Mouse (Mus musculus): ENCODE results near the gene Macrod1.
"Not testable (repeated sequence)": the region's sequence is repeated elsewhere in the genome, so short reads cannot be mapped to it uniquely, and the experiment has no call there.

Gene Macrod1

GRCm38 (mm10) chr19:7057126-7057721 lies 614 bp downstream of the Macrod1 start:
- no peak for DNase-seq (ENCODE audit: low spot score)

DNA sequence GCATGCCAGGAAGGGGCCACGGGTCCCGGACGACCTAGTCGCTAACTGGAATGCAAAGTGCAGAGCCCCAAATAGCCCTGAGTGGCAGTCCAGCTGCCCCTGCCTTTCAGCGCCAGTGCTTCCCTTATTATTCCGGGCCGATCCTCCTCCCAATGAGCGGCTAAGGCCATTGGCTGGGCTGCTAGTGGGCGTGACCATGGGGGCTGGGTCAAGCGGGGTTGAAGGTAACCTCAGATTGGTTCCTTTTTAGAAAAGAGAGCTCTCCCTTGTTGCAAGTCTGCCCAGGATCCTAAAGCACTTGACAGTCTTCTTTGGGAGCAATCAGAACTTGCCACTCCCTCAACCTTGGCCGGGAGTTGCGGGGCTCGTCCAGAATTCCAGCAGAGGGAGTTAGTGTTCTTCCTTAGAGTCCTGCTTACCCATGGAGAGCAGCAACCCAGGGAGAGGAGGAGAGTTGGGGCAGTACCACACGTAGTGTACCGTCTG lies 1.2 kb downstream of the Macrod1 start:
- DNase-seq (ENCODE audit: low spot score): peak; percentile 89

GRCm38 (mm10) chr19:7058541-7058940 lies 1.9 kb downstream of the Macrod1 start:
- no peak for DNase-seq (ENCODE audit: low spot score)

- DNase-seq (ENCODE audit: low spot score): no peak
Measured at GRCm38 (mm10) chr19:7062110-7062509, 5.5 kb downstream of the Macrod1 start.

DNA sequence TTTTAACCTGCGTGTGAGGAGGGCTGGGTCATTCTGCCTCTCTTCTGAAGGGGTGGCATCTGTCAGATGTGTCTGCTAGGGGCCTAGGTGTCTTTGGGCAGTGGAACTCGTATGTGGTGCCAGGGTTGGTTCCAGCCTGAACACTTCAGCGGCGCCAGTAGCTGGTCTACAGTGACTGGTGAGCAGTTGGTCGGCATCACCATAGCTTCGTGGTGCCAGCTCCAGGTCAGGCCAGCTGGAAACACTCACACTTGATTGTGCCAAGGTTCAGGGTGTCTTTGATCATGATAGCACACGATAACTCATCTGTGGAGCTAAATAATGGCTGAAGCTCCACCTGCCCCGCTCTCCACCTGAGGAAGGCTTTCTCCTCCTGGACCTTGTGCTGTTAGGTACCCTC lies 6.3 kb downstream of the Macrod1 start:
- DNase-seq (ENCODE audit: low spot score): no peak

- peak; percentile 96 for DNase-seq (ENCODE audit: low spot score)
Measured at GRCm38 (mm10) chr19:7064571-7064970, 8.0 kb downstream of the Macrod1 start.

GRCm38 (mm10) chr19:7066034-7066827 lies 9.6 kb downstream of the Macrod1 start:
- DNase-seq (ENCODE audit: low spot score): peak; percentile 69

GRCm38 (mm10) chr19:7066828-7067342 lies 10.3 kb downstream of the Macrod1 start:
- no peak for DNase-seq (ENCODE audit: low spot score)

DNA sequence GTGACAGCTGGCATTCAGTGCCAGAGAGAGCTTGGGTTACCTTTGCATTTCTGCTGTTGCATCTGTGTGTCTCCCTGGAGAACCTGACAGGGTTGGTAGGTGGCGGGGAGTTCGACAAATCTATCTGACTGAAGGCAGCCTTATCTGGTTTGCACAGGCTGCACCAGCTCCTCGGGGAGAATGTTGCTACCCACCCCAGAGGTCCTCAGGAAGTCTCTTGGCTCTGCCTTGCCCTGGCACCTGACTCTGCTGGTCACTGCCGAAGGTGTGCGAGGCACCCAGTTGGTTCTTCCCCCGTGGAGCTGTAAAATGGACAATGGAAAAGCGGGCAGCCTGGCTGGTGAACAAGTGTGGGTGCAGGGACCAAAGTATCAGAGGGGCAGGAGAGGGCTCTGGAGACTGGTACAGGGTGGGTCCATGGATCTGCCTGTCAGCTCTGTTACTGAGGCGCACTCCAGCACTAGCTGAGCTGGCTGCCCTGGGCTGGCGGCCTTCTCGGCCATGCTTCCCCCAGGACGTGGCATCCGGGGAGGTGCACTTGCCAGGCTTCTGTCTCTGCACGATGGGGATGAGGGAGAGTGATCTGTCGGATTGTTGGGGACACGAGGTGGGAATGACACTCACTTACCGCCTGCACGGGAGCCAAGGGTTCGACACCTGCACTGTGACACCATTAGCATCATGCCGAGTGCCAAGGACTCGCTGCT lies 10.9 kb downstream of the Macrod1 start:
- no peak for DNase-seq (ENCODE audit: low spot score)

- peak; percentile 92 for DNase-seq (ENCODE audit: low spot score)
Measured at GRCm38 (mm10) chr19:7068136-7068535, 11.5 kb downstream of the Macrod1 start.

GRCm38 (mm10) chr19:7068661-7069531 lies 12.3 kb downstream of the Macrod1 start:
- DNase-seq (ENCODE audit: low spot score): peak; percentile 53

- peak; percentile 82 for DNase-seq (ENCODE audit: low spot score)
Measured at GRCm38 (mm10) chr19:7069781-7070763, 13.5 kb downstream of the Macrod1 start.

DNA sequence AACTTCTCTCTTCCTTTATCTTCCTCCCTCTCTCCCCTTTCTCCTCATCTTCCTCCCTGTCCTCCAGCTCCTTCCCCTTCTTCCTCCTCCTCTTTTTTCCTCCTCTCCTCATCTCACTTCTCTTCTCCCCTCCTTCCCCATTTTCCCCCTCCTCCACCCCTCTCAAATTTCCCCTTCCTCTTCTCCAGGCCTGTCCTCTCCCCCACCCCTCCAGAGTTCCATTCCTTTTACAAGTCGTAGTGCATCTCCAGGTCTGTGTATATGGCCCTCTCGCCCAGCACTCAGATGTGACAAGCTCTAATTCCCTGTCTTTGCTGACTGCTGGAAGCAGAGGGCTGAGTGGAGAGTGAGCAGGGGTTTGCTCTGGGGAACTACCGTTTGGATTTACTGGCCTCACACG lies 14.2 kb downstream of the Macrod1 start:
- no peak for DNase-seq (ENCODE audit: low spot score)

DNA sequence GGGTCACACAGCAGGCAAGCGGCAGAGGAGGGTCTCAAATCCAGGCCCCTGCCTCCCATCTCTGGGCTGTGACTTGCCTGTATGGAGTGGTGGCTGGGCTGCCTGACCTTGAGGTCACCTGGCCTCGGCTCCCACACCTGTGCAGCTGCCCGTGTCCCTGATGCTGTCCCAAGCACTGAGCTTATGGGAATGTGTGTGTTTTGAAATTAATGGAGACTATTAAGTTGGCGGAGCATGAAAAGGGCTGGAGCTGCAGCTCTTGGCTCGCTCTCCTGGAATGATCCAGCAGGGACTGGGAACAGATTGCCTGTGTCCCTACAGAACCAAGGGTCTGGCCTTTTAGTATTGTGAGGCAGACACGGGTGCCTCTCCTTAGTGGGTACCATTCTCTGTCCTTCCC lies 15.6 kb downstream of the Macrod1 start:
- no peak for DNase-seq (ENCODE audit: low spot score)

GRCm38 (mm10) chr19:7073997-7074781 lies 17.6 kb downstream of the Macrod1 start:
- peak; percentile 63 for DNase-seq (ENCODE audit: low spot score)

- not testable (repeated sequence) for DNase-seq (ENCODE audit: low spot score)
Measured at GRCm38 (mm10) chr19:7075336-7075735, 18.7 kb downstream of the Macrod1 start.

DNA sequence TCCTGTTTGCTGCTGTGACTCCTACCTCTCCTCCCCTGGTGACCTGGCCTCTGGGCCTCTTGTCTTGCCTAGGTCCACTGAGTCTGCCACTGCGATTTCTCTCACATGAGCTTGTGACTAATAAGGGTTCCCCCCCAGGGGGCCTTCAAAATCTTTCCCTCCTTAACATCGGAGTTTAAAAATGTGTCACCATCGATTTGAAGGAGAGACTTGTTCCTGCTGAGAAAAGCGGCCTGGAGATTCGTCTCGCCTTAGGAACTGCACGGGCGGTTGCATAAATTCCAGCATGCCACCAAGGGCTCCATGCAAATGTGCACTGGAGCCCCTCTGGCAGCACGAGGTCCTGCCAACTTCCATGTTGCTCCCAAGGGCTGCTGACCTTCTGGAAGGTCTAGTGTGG lies 21.1 kb downstream of the Macrod1 start:
- no peak for DNase-seq (ENCODE audit: low spot score)

- no peak for DNase-seq (ENCODE audit: low spot score)
Measured at GRCm38 (mm10) chr19:7078271-7078670, 21.7 kb downstream of the Macrod1 start.

DNA sequence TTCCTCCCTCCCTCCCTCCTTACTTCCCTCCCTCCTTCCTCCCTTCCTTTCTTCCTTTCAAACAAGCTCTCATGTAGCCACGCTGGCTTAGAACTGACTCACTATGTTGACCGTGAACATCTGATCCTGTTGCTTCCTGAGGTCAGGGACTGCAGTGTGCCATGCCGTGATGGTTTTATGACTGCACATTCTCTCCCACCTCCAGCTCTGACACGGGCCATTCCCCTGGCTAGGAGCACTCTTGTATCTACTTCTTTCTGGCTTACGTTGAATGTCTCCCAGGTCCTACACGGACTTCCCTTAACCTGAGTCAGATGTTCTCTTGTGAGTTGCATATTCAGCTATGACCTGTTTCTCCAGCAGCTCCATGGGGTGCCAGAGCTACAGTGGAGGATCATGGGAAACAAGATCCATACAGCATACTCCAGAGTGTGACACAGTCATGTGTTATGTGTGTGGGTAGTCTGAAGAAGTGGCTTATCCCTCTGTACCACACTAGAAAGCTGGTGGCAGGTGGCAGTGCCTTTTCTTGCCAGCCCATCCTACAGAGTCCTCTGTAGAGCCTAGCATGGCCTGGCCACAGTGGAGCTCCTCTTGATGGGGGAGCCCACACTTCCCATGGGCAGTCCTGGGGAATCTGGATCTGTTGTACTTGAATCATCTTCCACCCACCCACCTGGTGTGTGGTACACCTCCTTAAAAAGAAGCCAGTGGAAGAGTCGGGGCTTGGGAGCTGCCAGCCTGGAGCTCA lies 25.1 kb downstream of the Macrod1 start:
- no peak for DNase-seq (ENCODE audit: low spot score)
